Mouse (Mus musculus): Measurements from ENCODE around the gene Erlec1. TPM values are rescaled to one million over a fixed set of nuclear protein-coding genes. Genes with fewer than 3 reads are reported as not detected.

Gene Erlec1
- polyA plus RNA-seq, 1 experiment, result 36.6 TPM

GRCm38 (mm10) chr11:30888153-30888552, 66.0 kb downstream of the Erlec1 start:
- Histone ChIP-seq H3K4me3 (ENCODE audit: insufficient read depth, low read length) (no peak overlapping the region), H3K4me1 (ENCODE audit: control insufficient read depth, insufficient read depth, low read length) (no peaks in the 10 kb centered on the region; the same call in 1 of the 2 replicates), H3K27ac (ENCODE audit: insufficient read depth, low read length) (no peak overlapping the region)
- no peak for TF ChIP-seq POLR2A (IDR thresholded peaks at IDR 0.05; ENCODE audit: extremely low read depth, insufficient read depth, low read length)
- no peak for TF ChIP-seq CTCF (IDR thresholded peaks at IDR 0.05; ENCODE audit: extremely low read depth, insufficient read depth, low read length)

- TF ChIP-seq CTCF (IDR thresholded peaks at IDR 0.05; ENCODE audit: extremely low read depth, insufficient read depth, low read length) (no peak), POLR2A (IDR thresholded peaks at IDR 0.05; ENCODE audit: extremely low read depth, insufficient read depth, low read length) (peak; percentile 50; the same call in 1 of the 2 replicates)
- H3K27ac ChIP-seq (ENCODE audit: insufficient read depth, low read length), result peak within 1 kb of the TSS; percentile 49
Measured at GRCm38 (mm10) chr11:30885171-30885871, 68.8 kb downstream of the Erlec1 start, which contains the start of the genes Gpr75 and Asb3. TSS of gene Gpr75 (plus strand) at chr11:30885358. TSS of gene Asb3 (plus strand) at chr11:30885416.

More at GRCm38 (mm10) chr11:30885171-30885871, 68.8 kb downstream of the Erlec1 start, which contains the start of the genes Gpr75 and Asb3:
- Histone ChIP-seq H3K4me1 (ENCODE audit: control insufficient read depth, insufficient read depth, low read length) (no peaks in the 10 kb centered on the region; the same call in 1 of the 2 replicates), H3K4me3 (ENCODE audit: insufficient read depth, low read length) (peak within 1 kb of the TSS; percentile 72)

Other genes starting within 250 kb of the Erlec1 start
- gene Psme4, start 182.6 kb downstream of the Erlec1 start, polyA plus RNA-seq (2012; rRNA removed), result 29.3 and 31.4 TPM in 2 replicates
- 10.8 and 10.9 TPM in 2 replicates for gene Gpr75, start 69.0 kb downstream of the Erlec1 start, polyA plus RNA-seq (2012; rRNA removed)
- 9.0 and 10.3 TPM in 2 replicates for gene Asb3, start 68.9 kb downstream of the Erlec1 start, polyA plus RNA-seq (2012; rRNA removed)
- 10.1 and 10.2 TPM in 2 replicates for gene Chac2, start 32.0 kb upstream of the Erlec1 start, polyA plus RNA-seq (2012; rRNA removed)
- not detected in 2 replicates for gene Gm17332, start 228.1 kb upstream of the Erlec1 start, polyA plus RNA-seq (2012; rRNA removed)

Measured in cortical plate, adult 2 months (tissue).